In the genomic region with DNA sequence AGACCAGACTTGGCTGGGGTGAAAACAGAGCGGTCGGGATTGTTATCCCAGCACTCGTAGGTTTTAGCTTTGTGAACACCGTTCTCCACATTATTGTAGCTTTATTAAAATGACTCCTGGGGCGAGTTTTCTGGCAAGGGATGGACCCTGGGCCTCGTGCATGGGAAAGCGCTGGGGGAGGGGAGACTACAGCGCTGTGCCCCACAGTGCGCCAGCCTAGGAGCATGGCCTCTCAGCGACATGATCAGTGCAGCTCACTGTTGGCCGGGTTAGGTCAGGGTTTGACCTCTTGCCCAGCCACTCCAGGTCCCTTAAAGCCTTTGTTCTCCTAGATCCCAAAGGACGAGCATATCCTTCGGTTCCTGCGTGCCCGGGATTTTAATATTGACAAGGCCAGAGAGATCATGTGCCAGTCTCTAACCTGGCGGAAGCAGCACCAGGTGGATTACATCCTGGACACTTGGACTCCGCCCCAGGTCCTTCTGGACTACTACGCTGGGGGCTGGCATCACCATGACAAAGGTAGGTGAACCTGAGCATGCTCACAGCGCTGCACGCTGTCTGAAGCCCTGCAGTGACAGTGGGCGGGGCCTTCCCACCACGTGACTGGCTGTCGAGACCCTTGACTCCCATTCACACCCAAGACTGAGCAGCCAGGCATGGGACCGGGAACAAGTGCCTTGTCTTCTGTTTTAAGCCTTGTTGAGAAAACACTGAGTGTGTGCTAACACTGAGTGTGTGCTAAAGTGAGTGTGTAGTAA, we compare ENCODE assay signal across 12 mouse cellular contexts. TPM values are rescaled to one million over a fixed set of nuclear protein-coding genes. Genes with fewer than 3 reads are reported as not detected.
A peak's percentile ranks its signal among the peaks of the same experiment; 100 is the strongest.
DNase-seq lines count a peak whose midpoint lies in the region; ATAC-seq lines count a peak whose summit lies in the region.
"Had no signal": no experiment of that assay in that cellular context is flagged by ENCODE, and none has a peak within 500 bp of the region (broad histone marks: within the 10 kb centered on the region; RNA-seq: fewer than 3 reads in every experiment).

No protein-coding gene starts in this region.

- intact Hi-C loops in gastrocnemius, postnatal 14 days (cut with DNase I; ENCODE audit: low total_unique reads), result no loop called here

- 53% methylated on average over 24 of the region's 24 CpGs for WGBS in midbrain, embryonic 11.5 days
- 60% methylated on average over 24 of the region's 24 CpGs for WGBS in midbrain, embryonic 10.5 days

- no peak overlapping the region for H3K4me3 ChIP-seq in midbrain, embryonic 11.5 days (ENCODE audit: low read depth, low read length)
- no peak overlapping the region for H3K4me3 ChIP-seq in midbrain, embryonic 10.5 days

- H3K36me3 ChIP-seq in midbrain, embryonic 11.5 days (ENCODE audit: control insufficient read depth, insufficient read depth, low read length), result peaks cover 31% of the 10 kb centered on the region
- peaks cover 99% of the 10 kb centered on the region for H3K36me3 ChIP-seq in midbrain, embryonic 10.5 days

- H3K9ac ChIP-seq in midbrain, embryonic 11.5 days (ENCODE audit: low read length), result 0 out of 2 replicates have a peak overlapping the region, but pooled peaks have one; percentile 9
- H3K9ac ChIP-seq: liver, embryonic 14.5 days had no signal

- ATAC-seq in midbrain, embryonic 11.5 days (ENCODE audit: low FRiP score), result no peak
- ATAC-seq: activated CD4-positive, CD25-positive, alpha-beta regulatory T cell, adult 4 months had no signal

- no peaks in the 10 kb centered on the region for H3K27me3 ChIP-seq in midbrain, embryonic 11.5 days (ENCODE audit: control insufficient read depth, insufficient read depth, low read length)
- H3K27me3 ChIP-seq in midbrain, embryonic 10.5 days (ENCODE audit: low read depth, poor library complexity, severe bottlenecking), result no peaks in the 10 kb centered on the region

- no peak overlapping the region for H3K27ac ChIP-seq in midbrain, embryonic 11.5 days (ENCODE audit: low read depth, low read length)
- no peak overlapping the region for H3K27ac ChIP-seq in midbrain, embryonic 10.5 days (replicated peaks)
- H3K27ac ChIP-seq: liver, embryonic 14.5 days had no signal

- H3K9me3 ChIP-seq in midbrain, embryonic 11.5 days (ENCODE audit: control insufficient read depth, low read length), result no peaks in the 10 kb centered on the region
- no peaks in the 10 kb centered on the region for H3K9me3 ChIP-seq in midbrain, embryonic 10.5 days (replicated peaks)

- peak; percentile 24 for DNase-seq in embryo, embryonic 10.5 days (ENCODE audit: low spot score)
- no peak for DNase-seq in embryo, embryonic 9.5 days (ENCODE audit: extremely low spot score)
- DNase-seq in midbrain, embryonic 11.5 days (ENCODE audit: low spot score, missing footprints), result peak; percentile 84
- DNase-seq in midbrain, embryonic 10.5 days (ENCODE audit: low spot score), result no peak
- DNase-seq in kidney, postnatal 36 days, result peak; percentile 42 to 77
- no peak for DNase-seq in frontal cortex, postnatal 14 days (ENCODE audit: low spot score in 2 of 2)
- no peak for DNase-seq in right cerebral cortex, postnatal 4 days
- DNase-seq in gastrocnemius, postnatal 14 days, result no peak
- DNase-seq: thymus, adult 2 months had no signal

- H3K4me2 ChIP-seq in midbrain, embryonic 11.5 days, result no peak overlapping the region
- H3K4me2 ChIP-seq: heart, embryonic 11.5 days had no signal

- H3K4me1 ChIP-seq in midbrain, embryonic 11.5 days (ENCODE audit: control insufficient read depth, insufficient read depth, low read length), result no peaks in the 10 kb centered on the region; the same call in 1 of the 2 replicates
- H3K4me1 ChIP-seq in midbrain, embryonic 10.5 days, result peaks cover 20% of the 10 kb centered on the region

RNA-seq across cellular contexts. Expression of a gene that starts 32.0 kb away (rescaled TPM):
- polyA plus RNA-seq in midbrain, embryonic 11.5 days (2014; fragmentation: Nextera tagmentation; extraction: Ambion mirVana), result 32.4 and 36.7 TPM in 2 replicates
- 49.9 and 58.0 TPM in 2 replicates for polyA plus RNA-seq in midbrain, embryonic 10.5 days (2016; fragmentation: Nextera tagmentation; extraction: Ambion mirVana)
- total RNA-seq in gastrocnemius, postnatal 14 days (2021), result 10 to 100 TPM; 58.1 to 58.7 TPM

RNA-seq across cellular contexts. Expression of a gene that starts 52.5 kb away (rescaled TPM):
- polyA plus RNA-seq in midbrain, embryonic 11.5 days (2014; fragmentation: Nextera tagmentation; extraction: Ambion mirVana), result 146 and 152 TPM in 2 replicates
- 186 and 195 TPM in 2 replicates for polyA plus RNA-seq in midbrain, embryonic 10.5 days (2016; fragmentation: Nextera tagmentation; extraction: Ambion mirVana)
- 10 to 100 TPM; 27.2 to 34.0 TPM for total RNA-seq in gastrocnemius, postnatal 14 days (2021)

Comparison
In these comparisons a context has a peak if more than half of its experiments do, and no peak if none do; other contexts are left out.
1. DNase-seq: peak in embryo, embryonic 10.5 days (single experiment), midbrain, embryonic 11.5 days (single experiment) and kidney, postnatal 36 days (2 of 2); none in embryo, embryonic 9.5 days (single experiment), midbrain, embryonic 10.5 days (single experiment), frontal cortex, postnatal 14 days (0 of 2), right cerebral cortex, postnatal 4 days (single experiment) and gastrocnemius, postnatal 14 days (single experiment).